Mouse (Mus musculus) spleen, postnatal 4 days (tissue): ENCODE data around the gene Cdh26.

ENCODE experiments used
- DNase-seq, 2 experiments: peaks; one replicate each; pipeline ENCODE4 v3.0.0; 2022; ENCODE audit warnings: low spot score in 2 of 2

Gene Cdh26

DNA sequence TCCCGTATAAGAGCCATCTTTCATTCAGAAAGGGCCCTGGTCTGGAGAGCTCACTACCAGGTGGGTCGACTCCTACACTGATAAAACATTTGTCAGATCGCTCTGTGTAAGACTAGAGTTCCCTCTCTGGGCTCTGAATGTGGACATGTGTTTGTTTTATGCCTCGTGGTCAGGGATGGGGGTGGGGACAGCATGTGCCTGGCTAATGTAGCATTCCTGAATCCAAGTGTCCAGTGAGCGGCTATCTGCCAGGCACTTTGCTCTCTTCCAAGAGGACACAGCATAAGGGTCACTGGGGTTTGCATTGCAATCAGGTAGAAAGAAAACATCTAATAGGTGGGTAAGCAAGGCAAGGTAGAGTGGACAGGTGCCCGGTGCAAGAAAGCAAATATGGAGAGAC lies 77.9 kb downstream of the Cdh26 start:
- DNase-seq, result no peak

DNA sequence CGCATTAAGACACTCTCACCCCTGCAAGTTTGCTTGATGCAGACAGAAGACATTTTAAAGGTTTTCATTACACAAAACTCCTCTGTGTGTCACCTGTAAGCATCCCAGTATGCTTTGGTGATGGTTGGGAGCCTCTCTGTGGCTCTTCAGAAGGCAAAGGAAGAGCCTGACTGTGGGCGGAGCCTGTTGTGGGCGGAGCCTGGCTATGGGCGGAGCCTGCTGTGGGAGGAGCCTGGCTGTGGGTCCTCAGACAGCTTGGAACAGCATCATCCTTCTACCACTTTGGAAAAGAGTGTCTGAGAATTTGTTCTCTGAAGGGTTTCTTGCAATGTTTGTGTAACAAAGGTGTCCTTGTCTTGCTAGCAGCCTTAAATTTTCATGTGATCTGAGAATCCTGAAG lies 82.7 kb downstream of the Cdh26 start:
- DNase-seq, result no peak

GRCm38 (mm10) chr2:178513636-178514071 lies 83.3 kb downstream of the Cdh26 start:
- no peak for DNase-seq

GRCm38 (mm10) chr2:178516421-178516820 lies 86.1 kb downstream of the Cdh26 start:
- no peak for DNase-seq

- no peak for DNase-seq
Observed at GRCm38 (mm10) chr2:178516941-178517340, 86.6 kb downstream of the Cdh26 start.

GRCm38 (mm10) chr2:178519321-178519720 lies 89.0 kb downstream of the Cdh26 start:
- DNase-seq, result no peak

DNA sequence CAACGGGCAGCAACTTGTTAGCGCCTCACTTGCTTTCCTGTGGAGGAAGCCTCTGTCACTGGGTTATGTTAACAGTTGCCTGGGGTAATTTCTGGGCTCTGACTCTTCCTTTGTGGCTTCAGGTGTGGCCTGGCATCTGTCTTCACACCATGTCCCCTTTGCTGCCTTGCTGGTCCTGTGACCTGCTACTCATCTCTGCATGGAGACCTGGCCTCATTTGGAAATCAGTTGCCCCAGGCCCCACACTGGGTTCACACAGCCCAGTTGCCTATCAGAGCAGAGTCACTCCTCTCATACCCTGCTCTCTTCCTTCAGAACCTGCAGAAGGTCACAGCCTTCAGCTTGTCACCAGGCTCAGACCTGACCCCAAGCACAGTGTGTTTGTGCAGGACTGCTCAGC lies 89.9 kb downstream of the Cdh26 start:
- no peak for DNase-seq

GRCm38 (mm10) chr2:178522331-178522730 lies 92.0 kb downstream of the Cdh26 start:
- DNase-seq, result no peak

- no peak for DNase-seq
Observed at GRCm38 (mm10) chr2:178522786-178523185, 92.5 kb downstream of the Cdh26 start.

DNA sequence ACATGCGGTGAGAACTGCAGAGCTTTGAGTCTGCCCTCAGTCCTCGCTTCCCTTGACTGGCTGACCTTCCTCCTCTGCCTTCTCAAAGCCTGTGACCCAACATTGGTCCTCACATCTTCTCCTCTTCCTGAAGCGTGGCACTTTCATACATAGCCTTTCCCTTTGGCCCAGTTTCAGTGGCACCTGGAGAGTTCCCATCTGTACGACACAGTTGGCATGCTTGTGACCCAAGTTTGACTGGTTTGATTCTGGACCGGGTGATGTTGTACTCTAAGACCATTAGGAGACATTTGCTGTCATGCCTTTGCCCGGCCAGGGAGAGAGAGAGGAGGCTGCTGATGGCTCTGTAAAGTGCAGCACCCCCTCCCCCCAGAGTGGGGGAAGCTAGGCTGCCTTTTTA lies 96.4 kb downstream of the Cdh26 start:
- DNase-seq, result no peak

DNA sequence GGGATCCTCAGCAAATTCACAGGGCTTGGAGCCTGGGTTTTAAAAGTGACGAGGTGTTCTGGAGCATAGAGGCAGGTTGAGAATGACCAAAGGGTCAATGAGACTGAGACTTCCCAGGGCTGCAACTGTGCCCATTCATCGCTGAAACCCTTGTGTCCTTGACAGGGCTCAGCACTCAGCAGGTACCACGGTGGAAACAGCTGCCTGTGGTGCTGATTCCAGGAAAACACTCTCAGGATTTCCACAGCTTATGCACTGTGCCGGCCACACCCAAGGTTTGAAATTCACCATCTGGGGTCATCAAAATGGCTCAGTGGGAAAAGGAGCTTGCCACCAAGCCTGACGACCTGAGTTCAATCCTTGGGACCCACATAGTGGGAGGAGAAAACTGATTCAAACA lies 100.9 kb downstream of the Cdh26 start:
- DNase-seq, result no peak

- DNase-seq, result no peak
Observed at GRCm38 (mm10) chr2:178536574-178536973, 106.2 kb downstream of the Cdh26 start.
